Mouse (Mus musculus) testis, postnatal 10 days (tissue): ENCODE results near the gene Abr.
A peak's percentile ranks its signal among the peaks of the same experiment; 100 is the strongest.

Source experiments
- DNase-seq: peaks from one replicate; pipeline ENCODE4 v3.0.0; 2021; ENCODE audit warnings: low spot score

The Abr gene

GRCm38 (mm10) chr11:76458730-76459129 lies 163.4 kb downstream of the Abr start:
- no peak for DNase-seq

- DNase-seq = no peak
These were observed 165.2 kb downstream of the Abr start for GRCm38 (mm10) chr11:76456897-76457296.

GRCm38 (mm10) chr11:76456233-76456632 lies 165.9 kb downstream of the Abr start:
- DNase-seq = peak; percentile 95

- peak; percentile 89 for DNase-seq
These were observed 167.6 kb downstream of the Abr start for GRCm38 (mm10) chr11:76454492-76454891.

GRCm38 (mm10) chr11:76450202-76450561 lies 171.9 kb downstream of the Abr start:
- no peak for DNase-seq

- peak; percentile 76 for DNase-seq
These were observed 172.5 kb downstream of the Abr start for GRCm38 (mm10) chr11:76449520-76450201.

- no peak for DNase-seq
These were observed 175.9 kb downstream of the Abr start for GRCm38 (mm10) chr11:76446251-76446650.

- no peak for DNase-seq
These were observed 176.7 kb downstream of the Abr start for GRCm38 (mm10) chr11:76445459-76445858.

GRCm38 (mm10) chr11:76439666-76440065 lies 182.4 kb downstream of the Abr start:
- DNase-seq = no peak

- DNase-seq = peak; percentile 66
These were observed 185.2 kb downstream of the Abr start for GRCm38 (mm10) chr11:76436864-76437437.

- no peak for DNase-seq
These were observed 186.1 kb downstream of the Abr start for GRCm38 (mm10) chr11:76436009-76436408.

GRCm38 (mm10) chr11:76429966-76430631 lies 192.0 kb downstream of the Abr start:
- no peak for DNase-seq

GRCm38 (mm10) chr11:76429556-76429955 lies 192.6 kb downstream of the Abr start:
- DNase-seq = no peak

- DNase-seq = no peak
These were observed 193.1 kb downstream of the Abr start for GRCm38 (mm10) chr11:76429046-76429445.

- no peak for DNase-seq
These were observed 194.3 kb downstream of the Abr start for GRCm38 (mm10) chr11:76427781-76428180.

GRCm38 (mm10) chr11:76425749-76426148 lies 196.4 kb downstream of the Abr start:
- no peak for DNase-seq

- no peak for DNase-seq
These were observed 201.2 kb downstream of the Abr start for GRCm38 (mm10) chr11:76420896-76421295.

- peak; percentile 64 for DNase-seq
These were observed 202.9 kb downstream of the Abr start for GRCm38 (mm10) chr11:76419179-76419578.

GRCm38 (mm10) chr11:76418423-76418822 lies 203.7 kb downstream of the Abr start:
- peak; percentile 66 for DNase-seq

- DNase-seq = no peak
These were observed 206.1 kb downstream of the Abr start for GRCm38 (mm10) chr11:76415985-76416384.

GRCm38 (mm10) chr11:76415001-76415400 lies 207.1 kb downstream of the Abr start:
- DNase-seq = no peak

GRCm38 (mm10) chr11:76413202-76413601 lies 208.9 kb downstream of the Abr start:
- no peak for DNase-seq

GRCm38 (mm10) chr11:76410826-76411225 lies 211.3 kb downstream of the Abr start:
- peak; percentile 82 for DNase-seq
